Mouse (Mus musculus) liver, embryonic 14.5 days (tissue): Measurements from ENCODE around the gene Arid2. TPM values are rescaled to one million over a fixed set of nuclear protein-coding genes. Genes with fewer than 3 reads are reported as not detected.

ENCODE experiments used
- ATAC-seq: fragments of 200-750 bp; cut with Nextera tagmentation; 2 replicates; pipeline ENCODE4 v1.8.0; 2017; ENCODE audit warnings: moderate number of reproducible peaks, mild to moderate bottlenecking, moderate library complexity; ENCODE audit not compliant: insufficient read depth
- DNase-seq, 3 experiments: peaks; one replicate each; pipeline ENCODE4 v3.0.0-alpha.2; 2012 to 2013; ENCODE audit warnings: low read depth in 3 of 3, low spot score in 3 of 3
- H3K27ac ChIP-seq: fragments of 300-500 bp; sonication (generic); 2 replicates; pipeline ENCODE4 v1.5.1; 2014; ENCODE audit warnings: moderate library complexity, mild to moderate bottlenecking, control low read depth, inconsistent platforms
- H3K27me3 ChIP-seq: fragments of 300-500 bp; sonication (generic); 2 replicates; pipeline ENCODE4 v1.6.1; 2014; ENCODE audit warnings: mild to moderate bottlenecking, low read length, moderate library complexity; ENCODE audit not compliant: control insufficient read depth, insufficient read depth
- H3K36me3 ChIP-seq: fragments of 300-500 bp; sonication (generic); replicated peaks from 2 replicates; pipeline ENCODE4 v1.6.1; 2014; ENCODE audit warnings: low read depth; ENCODE audit not compliant: control insufficient read depth, insufficient read depth
- H3K4me1 ChIP-seq, 2 experiments: fragments of 200-500 bp in 1 of 2; fragments of 300-500 bp in 1 of 2; sonication (generic) in 1 of 2; replicated peaks; 2 replicates each; pipeline ENCODE4 v1.6.1; 2012 to 2014; ENCODE audit warnings: antibody characterized with exemption in 1 of 2, inconsistent platforms in 1 of 2, low read length in 1 of 2; ENCODE audit not compliant: control insufficient read depth in 2 of 2, insufficient read depth in 2 of 2
- H3K4me2 ChIP-seq: fragments of 300-500 bp; sonication (generic); 2 replicates; pipeline ENCODE4 v1.6.1; 2014; ENCODE audit warnings: low read depth, mild to moderate bottlenecking, control low read depth, moderate library complexity
- H3K4me3 ChIP-seq, 2 experiments: fragments of 200-500 bp in 1 of 2; fragments of 300-500 bp in 1 of 2; sonication (generic) in 1 of 2; 2 replicates each; pipeline ENCODE4 v1.5.1; 2012 to 2014; ENCODE audit warnings: low read depth in 2 of 2, low read length in 2 of 2, mild to moderate bottlenecking in 2 of 2, control low read depth in 1 of 2, inconsistent platforms in 1 of 2, moderate library complexity in 1 of 2; ENCODE audit not compliant: insufficient read depth in 1 of 2
- H3K9ac ChIP-seq: fragments of 300-500 bp; sonication (generic); replicated peaks from 2 replicates; pipeline ENCODE4 v1.6.1; 2014; ENCODE audit warnings: mild to moderate bottlenecking, control low read depth, moderate library complexity
- H3K9me3 ChIP-seq: fragments of 300-500 bp; sonication (generic); 2 replicates; pipeline ENCODE4 v1.6.1; 2016; ENCODE audit warnings: low read length, mixed read lengths; ENCODE audit not compliant: control insufficient read depth
- CTCF ChIP-seq: IDR thresholded peaks from 2 replicates; pipeline ENCODE4 v1.5.1; 2016; ENCODE audit warnings: antibody characterized with exemption, low read depth, control low read depth
- EP300 ChIP-seq: IDR thresholded peaks from 2 replicates; pipeline ENCODE4 v1.6.1; 2016; ENCODE audit warnings: antibody characterized with exemption, low read depth
- WGBS: fragments of 180-500 bp; shearing (Covaris S2); extraction: QIAGEN DNeasy Blood & Tissue Kit; methylation state at CpG from one replicate; pipeline ENCODE4 v1.1.7; 2014; ENCODE audit not compliant: insufficient replicate concordance; 5-methylcytosine and 5-hydroxymethylcytosine counted together
- polyA plus RNA-seq, 2 experiments: library from polyadenylated mRNA; depleted of rRNA in 1 of 2; stranded (reverse) in 1 of 2; unstranded in 1 of 2; fragments of >200 nt; fragmentation: Nextera tagmentation in 1 of 2; extraction: Ambion mirVana in 1 of 2; gene quantifications; 2 replicates each; pipeline versions ENCODE4 v1.2.1 to v1.2.3; 2012 to 2014

Gene Arid2
- polyA plus RNA-seq, 2 experiments: 8.1 to 8.5 TPM

- Histone ChIP-seq H3K9ac (no peak overlapping the region), H3K27me3 (no peaks in the 10 kb centered on the region), H3K4me3 (no peak overlapping the region), H3K9me3 (no peaks in the 10 kb centered on the region), H3K36me3 (peaks cover 14% of the 10 kb centered on the region), H3K4me2 (no peak overlapping the region), H3K4me1 (no peaks in the 10 kb centered on the region), H3K27ac (no peak overlapping the region)
- no peak for TF ChIP-seq EP300
- no peak for TF ChIP-seq CTCF
- WGBS: 76% methylated on average over 8 of the region's 8 CpGs
- DNase-seq: no peak
- no peak for ATAC-seq
Observed at GRCm38 (mm10) chr15:96396641-96397344, 109.5 kb downstream of the Arid2 start.

GRCm38 (mm10) chr15:96398333-96398732 lies 111.0 kb downstream of the Arid2 start:
- H3K36me3 ChIP-seq: peaks cover 17% of the 10 kb centered on the region
- no peak overlapping the region for H3K4me2 ChIP-seq
- WGBS: 86% methylated on average over 10 of the region's 10 CpGs
- DNase-seq: no peak
- no peaks in the 10 kb centered on the region for H3K27me3 ChIP-seq
- H3K9me3 ChIP-seq: no peaks in the 10 kb centered on the region
- no peak overlapping the region for H3K4me3 ChIP-seq
- ATAC-seq: no peak
- H3K4me1 ChIP-seq: no peaks in the 10 kb centered on the region
- no peak overlapping the region for H3K9ac ChIP-seq
- no peak for TF ChIP-seq EP300
- no peak for TF ChIP-seq CTCF
- no peak overlapping the region for H3K27ac ChIP-seq

- 87% methylated on average over 5 of the region's 5 CpGs for WGBS
- Histone ChIP-seq H3K4me1 (no peaks in the 10 kb centered on the region), H3K9ac (no peak overlapping the region), H3K27ac (no peak overlapping the region), H3K4me2 (no peak overlapping the region), H3K9me3 (no peaks in the 10 kb centered on the region), H3K4me3 (no peak overlapping the region), H3K36me3 (peaks cover 17% of the 10 kb centered on the region), H3K27me3 (no peaks in the 10 kb centered on the region)
- DNase-seq (no peak), ATAC-seq (no peak)
- TF ChIP-seq EP300: no peak
- TF ChIP-seq CTCF: no peak
Observed at GRCm38 (mm10) chr15:96405548-96405947, 118.2 kb downstream of the Arid2 start.

- WGBS: 76% methylated on average over 4 of the region's 4 CpGs
- H3K36me3 ChIP-seq: peaks cover 18% of the 10 kb centered on the region
- no peak for ATAC-seq
Observed at GRCm38 (mm10) chr15:96406253-96406652, 118.9 kb downstream of the Arid2 start.

GRCm38 (mm10) chr15:96407151-96407550 lies 119.8 kb downstream of the Arid2 start:
- DNase-seq (no peak), ATAC-seq (no peak)
- Histone ChIP-seq H3K4me2 (no peak overlapping the region), H3K4me1 (no peaks in the 10 kb centered on the region), H3K27ac (no peak overlapping the region), H3K4me3 (no peak overlapping the region), H3K9ac (no peak overlapping the region), H3K27me3 (no peaks in the 10 kb centered on the region), H3K36me3 (peaks cover 22% of the 10 kb centered on the region), H3K9me3 (no peaks in the 10 kb centered on the region)
- 85% methylated on average over 2 of the region's 2 CpGs for WGBS
- TF ChIP-seq EP300: no peak
- TF ChIP-seq CTCF: no peak

More at GRCm38 (mm10) chr15:96406253-96406652, 118.9 kb downstream of the Arid2 start:
- no peaks in the 10 kb centered on the region for H3K27me3 ChIP-seq
- H3K4me1 ChIP-seq: no peaks in the 10 kb centered on the region
- H3K4me3 ChIP-seq: no peak overlapping the region
- no peak for TF ChIP-seq CTCF
- no peak for TF ChIP-seq EP300
- H3K9me3 ChIP-seq: no peaks in the 10 kb centered on the region
- no peak for DNase-seq
- H3K4me2 ChIP-seq: no peak overlapping the region
- no peak overlapping the region for H3K27ac ChIP-seq
- no peak overlapping the region for H3K9ac ChIP-seq
